Mouse (Mus musculus): Measurements from ENCODE around the gene Txlnb. TPM values are rescaled to one million over a fixed set of nuclear protein-coding genes. Genes with fewer than 3 reads are reported as not detected.
"Not testable (repeated sequence)": the region's sequence is repeated elsewhere in the genome, so short reads cannot be mapped to it uniquely, and the experiment has no call there.

The Txlnb gene
- total and polyA plus RNA-seq, 3 experiments, result 0.16 TPM; not detected in 2

GRCm38 (mm10) chr10:17769856-17770255, 26.2 kb upstream of the Txlnb start:
- Histone ChIP-seq H3K36me3 (replicated peaks) (no peaks in the 10 kb centered on the region), H3K9me3 (replicated peaks) (no peaks in the 10 kb centered on the region), H3K4me1 (ENCODE audit: insufficient read depth, low read depth, low read length) (no peaks in the 10 kb centered on the region), H3K27me3 (ENCODE audit: insufficient read depth, low read length) (peaks cover 4% of the 10 kb centered on the region; the same call in 1 of the 2 replicates), H3K4me3 (ENCODE audit: low read depth, low read length) (no peak overlapping the region)
- no peak for DNase-seq (ENCODE audit: low spot score)
- ATAC-seq (ENCODE audit: extremely low read depth, insufficient number of reproducible peaks, low FRiP score, poor library complexity, severe bottlenecking), result no peak
- no peak for TF ChIP-seq POLR2AphosphoS5 (IDR thresholded peaks at IDR 0.05; ENCODE audit: insufficient replicate concordance, low read depth, low read length)
- no peak for TF ChIP-seq GATA2 (IDR thresholded peaks at IDR 0.05; ENCODE audit: borderline replicate concordance, low read depth, low read length)
- TF ChIP-seq TAL1 (conservative IDR thresholded peaks at IDR 0.05; ENCODE audit: low read depth, low read length), result no peak
- TF ChIP-seq CTCF (IDR thresholded peaks at IDR 0.05; ENCODE audit: low read depth, low read length), result no peak
- no peak for TF ChIP-seq GATA1 (IDR thresholded peaks at IDR 0.05; ENCODE audit: borderline replicate concordance, low read length)

DNA sequence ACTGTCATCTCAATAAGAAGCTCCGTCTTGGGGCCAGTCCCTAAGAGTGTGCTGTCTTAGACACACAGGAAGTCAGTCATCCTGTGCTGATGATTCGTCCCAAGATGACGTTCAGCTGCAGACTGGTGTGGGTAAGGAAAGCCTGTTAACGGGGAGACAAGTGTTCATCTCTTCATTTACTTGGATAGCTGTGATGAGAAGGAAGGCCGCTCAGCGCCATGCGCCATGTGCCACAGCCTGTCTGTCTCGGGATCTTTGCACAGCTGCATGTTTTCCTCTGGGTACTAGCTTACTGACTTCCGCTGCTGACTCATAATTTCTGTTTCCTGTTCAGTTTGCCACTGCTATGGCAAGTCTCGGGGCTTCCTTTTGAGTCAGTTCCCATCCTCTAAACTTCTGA, 23.7 kb upstream of the Txlnb start:
- ATAC-seq (ENCODE audit: extremely low read depth, insufficient number of reproducible peaks, low FRiP score, poor library complexity, severe bottlenecking), result no peak; the same call in 1 of the 2 replicates
- no peaks in the 10 kb centered on the region for H3K9me3 ChIP-seq (replicated peaks)
- H3K36me3 ChIP-seq (replicated peaks), result no peaks in the 10 kb centered on the region
- no peaks in the 10 kb centered on the region for H3K4me1 ChIP-seq (ENCODE audit: insufficient read depth, low read depth, low read length)
- TF ChIP-seq GATA2 (IDR thresholded peaks at IDR 0.05; ENCODE audit: borderline replicate concordance, low read depth, low read length), result no peak
- no peak for TF ChIP-seq CTCF (IDR thresholded peaks at IDR 0.05; ENCODE audit: low read depth, low read length)
- no peak for TF ChIP-seq GATA1 (IDR thresholded peaks at IDR 0.05; ENCODE audit: borderline replicate concordance, low read length)
- TF ChIP-seq POLR2AphosphoS5 (IDR thresholded peaks at IDR 0.05; ENCODE audit: insufficient replicate concordance, low read depth, low read length), result no peak
- no peak for TF ChIP-seq TAL1 (conservative IDR thresholded peaks at IDR 0.05; ENCODE audit: low read depth, low read length)
- no peak overlapping the region for H3K4me3 ChIP-seq (ENCODE audit: low read depth, low read length)
- no peak for DNase-seq (ENCODE audit: low spot score)
- H3K27me3 ChIP-seq (ENCODE audit: insufficient read depth, low read length), result peaks cover 4% of the 10 kb centered on the region; the same call in 1 of the 2 replicates

DNA sequence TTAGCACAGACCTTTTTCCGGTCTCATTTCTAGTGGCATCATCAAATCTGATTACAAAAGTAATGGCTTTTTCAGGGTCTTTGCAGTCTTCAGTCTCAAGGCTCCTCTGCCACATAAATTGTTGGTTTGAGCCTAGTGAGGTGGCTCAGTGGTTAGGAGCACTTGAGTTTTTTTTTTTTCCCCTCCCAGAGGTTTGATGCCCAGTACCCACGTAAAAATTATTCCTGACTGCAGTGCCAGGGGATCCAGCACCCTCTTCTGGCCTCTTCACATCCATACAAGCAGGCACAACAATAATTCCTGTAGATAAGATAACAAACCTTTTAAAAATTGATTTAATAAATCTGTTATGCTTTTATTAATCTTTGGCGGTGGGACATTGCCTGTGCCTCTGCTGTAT, 21.7 kb upstream of the Txlnb start:
- TF ChIP-seq POLR2AphosphoS5 (IDR thresholded peaks at IDR 0.05; ENCODE audit: insufficient replicate concordance, low read depth, low read length) (no peak), CTCF (IDR thresholded peaks at IDR 0.05; ENCODE audit: low read depth, low read length) (no peak)
- H3K4me1 ChIP-seq (ENCODE audit: insufficient read depth, low read depth, low read length), result no peaks in the 10 kb centered on the region
- peaks cover 4% of the 10 kb centered on the region; the same call in 1 of the 2 replicates for H3K27me3 ChIP-seq (ENCODE audit: insufficient read depth, low read length)
- H3K36me3 ChIP-seq (replicated peaks), result no peaks in the 10 kb centered on the region
- no peaks in the 10 kb centered on the region for H3K9me3 ChIP-seq (replicated peaks)
- DNase-seq (ENCODE audit: low spot score) (no peak), ATAC-seq (ENCODE audit: extremely low read depth, insufficient number of reproducible peaks, low FRiP score, poor library complexity, severe bottlenecking) (no peak)
- H3K4me3 ChIP-seq (ENCODE audit: low read depth, low read length), result no peak overlapping the region

DNA sequence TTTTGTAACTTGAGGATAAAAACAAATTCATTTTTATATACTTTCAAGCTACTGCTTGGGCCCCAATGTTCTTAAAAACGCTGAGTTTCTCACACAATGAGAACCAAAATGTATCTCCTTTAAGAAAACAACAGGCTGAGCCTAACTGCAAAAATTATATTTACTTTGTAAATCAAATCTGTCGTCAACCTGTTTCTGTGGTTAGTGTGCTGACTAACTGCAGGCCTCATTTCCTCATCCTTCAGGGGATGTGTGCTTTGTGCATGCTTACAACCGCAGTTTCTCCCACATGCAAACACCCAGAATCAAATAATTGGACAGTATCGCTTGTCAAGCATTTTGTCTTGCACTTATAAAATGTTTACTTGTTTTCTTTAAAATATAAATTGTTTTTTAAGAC, 20.9 kb upstream of the Txlnb start:
- Histone ChIP-seq H3K4me1 (ENCODE audit: insufficient read depth, low read depth, low read length) (no peaks in the 10 kb centered on the region), H3K36me3 (replicated peaks) (no peaks in the 10 kb centered on the region), H3K27me3 (ENCODE audit: insufficient read depth, low read length) (peaks cover 4% of the 10 kb centered on the region; the same call in 1 of the 2 replicates), H3K9me3 (replicated peaks) (no peaks in the 10 kb centered on the region), H3K4me3 (ENCODE audit: low read depth, low read length) (no peak overlapping the region)
- no peak for ATAC-seq (ENCODE audit: extremely low read depth, insufficient number of reproducible peaks, low FRiP score, poor library complexity, severe bottlenecking)
- no peak for DNase-seq (ENCODE audit: low spot score)
- TF ChIP-seq GATA2 (IDR thresholded peaks at IDR 0.05; ENCODE audit: borderline replicate concordance, low read depth, low read length), result no peak
- no peak for TF ChIP-seq POLR2AphosphoS5 (IDR thresholded peaks at IDR 0.05; ENCODE audit: insufficient replicate concordance, low read depth, low read length)
- TF ChIP-seq CTCF (IDR thresholded peaks at IDR 0.05; ENCODE audit: low read depth, low read length), result no peak
- TF ChIP-seq TAL1 (conservative IDR thresholded peaks at IDR 0.05; ENCODE audit: low read depth, low read length), result no peak
- TF ChIP-seq GATA1 (IDR thresholded peaks at IDR 0.05; ENCODE audit: borderline replicate concordance, low read length), result no peak

DNA sequence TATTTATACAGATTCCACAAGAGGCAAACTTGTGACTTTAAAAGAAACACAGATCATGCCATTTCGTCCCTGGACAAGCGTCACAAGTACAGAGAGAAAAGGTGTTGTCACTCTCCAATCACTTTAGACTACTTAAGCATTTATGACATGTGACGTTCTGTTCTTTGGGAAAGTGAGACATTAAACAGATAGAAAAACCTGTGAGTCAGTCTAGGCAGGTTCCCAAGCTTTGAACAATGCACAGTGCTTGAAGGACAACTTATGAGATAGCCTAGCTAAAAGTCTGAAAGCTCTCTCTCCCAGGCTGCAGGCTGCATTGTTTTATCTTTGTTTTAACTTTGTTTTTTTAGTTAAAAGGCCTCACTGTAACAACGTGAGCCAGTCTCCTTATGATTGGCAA, 19.3 kb upstream of the Txlnb start:
- not testable (repeated sequence) for H3K36me3 ChIP-seq (replicated peaks); H3K9me3 ChIP-seq (replicated peaks); H3K4me3 ChIP-seq (ENCODE audit: low read depth, low read length); H3K27me3 ChIP-seq (ENCODE audit: insufficient read depth, low read length); ATAC-seq (ENCODE audit: extremely low read depth, insufficient number of reproducible peaks, low FRiP score, poor library complexity, severe bottlenecking); DNase-seq (ENCODE audit: low spot score); H3K4me1 ChIP-seq (ENCODE audit: insufficient read depth, low read depth, low read length)

DNA sequence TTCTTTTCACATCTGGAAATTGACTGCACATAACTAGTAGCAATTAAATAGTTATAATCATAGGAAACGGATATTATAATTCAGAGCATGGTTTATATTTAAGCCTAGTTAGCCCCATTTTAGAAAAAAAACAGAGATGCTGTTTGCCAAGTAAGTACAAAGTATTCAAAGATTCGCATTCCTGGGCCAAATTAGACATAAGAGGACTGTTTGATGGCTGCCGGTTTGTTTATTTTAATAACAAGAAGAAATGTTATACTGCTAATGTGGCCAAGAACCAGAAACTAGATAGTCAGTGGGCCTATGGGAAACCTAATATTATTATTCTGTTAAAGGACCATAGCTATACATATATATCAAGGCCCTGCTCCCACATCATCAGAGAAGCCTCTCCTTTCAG, 9.3 kb upstream of the Txlnb start:
- H3K27me3 ChIP-seq (ENCODE audit: insufficient read depth, low read length), result no peaks in the 10 kb centered on the region
- H3K4me1 ChIP-seq (ENCODE audit: insufficient read depth, low read depth, low read length), result no peaks in the 10 kb centered on the region
- no peak for ATAC-seq (ENCODE audit: extremely low read depth, insufficient number of reproducible peaks, low FRiP score, poor library complexity, severe bottlenecking)
- H3K4me3 ChIP-seq (ENCODE audit: low read depth, low read length), result no peak overlapping the region
- TF ChIP-seq GATA1 (IDR thresholded peaks at IDR 0.05; ENCODE audit: borderline replicate concordance, low read length) (no peak), GATA2 (IDR thresholded peaks at IDR 0.05; ENCODE audit: borderline replicate concordance, low read depth, low read length) (no peak), TAL1 (conservative IDR thresholded peaks at IDR 0.05; ENCODE audit: low read depth, low read length) (no peak), CTCF (IDR thresholded peaks at IDR 0.05; ENCODE audit: low read depth, low read length) (no peak), POLR2AphosphoS5 (IDR thresholded peaks at IDR 0.05; ENCODE audit: insufficient replicate concordance, low read depth, low read length) (no peak)
- H3K9me3 ChIP-seq (replicated peaks), result no peaks in the 10 kb centered on the region
- no peaks in the 10 kb centered on the region for H3K36me3 ChIP-seq (replicated peaks)
- no peak for DNase-seq (ENCODE audit: low spot score)

GRCm38 (mm10) chr10:17787938-17788337, 8.1 kb upstream of the Txlnb start:
- Histone ChIP-seq H3K27me3 (ENCODE audit: insufficient read depth, low read length) (peaks cover 4% of the 10 kb centered on the region; the same call in 1 of the 2 replicates), H3K4me1 (ENCODE audit: insufficient read depth, low read depth, low read length) (no peaks in the 10 kb centered on the region), H3K4me3 (ENCODE audit: low read depth, low read length) (no peak overlapping the region), H3K36me3 (replicated peaks) (no peaks in the 10 kb centered on the region), H3K9me3 (replicated peaks) (no peaks in the 10 kb centered on the region)
- TF ChIP-seq POLR2AphosphoS5 (IDR thresholded peaks at IDR 0.05; ENCODE audit: insufficient replicate concordance, low read depth, low read length), result no peak
- no peak for TF ChIP-seq GATA1 (IDR thresholded peaks at IDR 0.05; ENCODE audit: borderline replicate concordance, low read length)
- TF ChIP-seq TAL1 (conservative IDR thresholded peaks at IDR 0.05; ENCODE audit: low read depth, low read length), result no peak
- DNase-seq (ENCODE audit: low spot score), result no peak
- no peak for ATAC-seq (ENCODE audit: extremely low read depth, insufficient number of reproducible peaks, low FRiP score, poor library complexity, severe bottlenecking)
